Mouse (Mus musculus) common myeloid progenitor, adult 5-6 weeks (primary cell): ENCODE results near the gene Asnsd1. TPM values are rescaled to one million over a fixed set of nuclear protein-coding genes. Genes with fewer than 3 reads are reported as not detected.
"Not testable (repeated sequence)": the region's sequence is repeated elsewhere in the genome, so short reads cannot be mapped to it uniquely, and the experiment has no call there.

Experiments used
- ATAC-seq: replicated peaks from 2 replicates; pipeline ENCODE4 v1.8.0; 2016; ENCODE audit warnings: low read depth, mild to moderate bottlenecking, moderate TSS enrichment, inconsistent platforms; ENCODE audit not compliant: poor library complexity, severe bottlenecking
- total RNA-seq: library from RNA; stranded (forward); fragments of 200-1000, 187-1606 nt; gene quantifications from 2 replicates; pipeline ENCODE4 v1.2.3, GENCODE M21; 2017

The Asnsd1 gene
- 80.0 and 84.4 TPM in 2 replicates for total RNA-seq

DNA sequence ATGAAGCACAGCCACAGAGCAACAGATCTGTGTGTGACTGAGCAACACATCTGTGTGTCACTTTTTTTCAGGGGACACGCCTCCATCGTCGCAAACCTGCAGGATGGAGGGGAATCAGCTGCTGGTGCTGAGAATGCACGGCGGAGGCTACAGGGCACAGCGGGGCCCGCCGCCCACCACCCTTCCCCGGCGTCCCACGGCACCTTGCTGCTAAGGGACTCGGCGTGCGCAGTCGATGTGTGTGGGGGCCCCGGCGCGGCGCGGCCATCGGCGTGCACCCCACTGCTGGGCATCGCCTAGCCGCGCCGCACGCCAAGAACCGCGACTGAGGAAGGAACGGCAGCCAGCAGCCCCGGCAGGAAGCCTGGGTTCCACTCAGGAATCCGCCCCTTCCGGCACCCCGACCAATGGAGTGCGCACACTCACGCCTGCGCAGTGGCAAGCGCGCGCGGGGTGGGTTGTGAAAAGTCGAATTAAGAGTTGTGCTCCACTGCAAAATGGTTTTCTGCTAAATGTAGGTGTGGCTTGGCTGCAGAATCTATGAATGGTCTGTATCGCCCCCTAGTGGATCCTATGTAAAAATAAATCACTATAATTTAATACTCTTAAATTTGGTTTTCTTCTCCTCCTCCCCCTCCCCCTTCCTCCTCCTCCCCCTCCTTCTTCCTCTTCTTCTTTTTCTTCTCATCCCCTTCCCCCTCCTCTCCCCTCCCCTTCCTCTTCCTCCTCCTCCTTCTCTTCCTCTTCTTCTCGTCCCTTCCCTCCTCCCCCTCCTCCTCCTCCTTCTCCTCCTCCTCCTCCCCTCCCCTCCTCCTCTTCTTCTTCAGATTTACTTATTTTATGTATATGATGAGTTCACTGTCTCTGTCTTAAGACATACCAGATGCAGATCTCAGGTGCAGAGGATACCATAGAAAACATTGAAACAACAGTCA lies at the start of gene Asnsd1, which contains the start of the genes Asdurf and Gm28551:
Gene Asnsd1 (minus strand): TSS at position 426 of the 935 bp plus-strand sequence.
Gene Asdurf (minus strand): TSS at position 293 of the 935 bp plus-strand sequence.
Gene Gm28551 (minus strand): TSS at position 341 of the 935 bp plus-strand sequence.
- peak; percentile 100 for ATAC-seq

DNA sequence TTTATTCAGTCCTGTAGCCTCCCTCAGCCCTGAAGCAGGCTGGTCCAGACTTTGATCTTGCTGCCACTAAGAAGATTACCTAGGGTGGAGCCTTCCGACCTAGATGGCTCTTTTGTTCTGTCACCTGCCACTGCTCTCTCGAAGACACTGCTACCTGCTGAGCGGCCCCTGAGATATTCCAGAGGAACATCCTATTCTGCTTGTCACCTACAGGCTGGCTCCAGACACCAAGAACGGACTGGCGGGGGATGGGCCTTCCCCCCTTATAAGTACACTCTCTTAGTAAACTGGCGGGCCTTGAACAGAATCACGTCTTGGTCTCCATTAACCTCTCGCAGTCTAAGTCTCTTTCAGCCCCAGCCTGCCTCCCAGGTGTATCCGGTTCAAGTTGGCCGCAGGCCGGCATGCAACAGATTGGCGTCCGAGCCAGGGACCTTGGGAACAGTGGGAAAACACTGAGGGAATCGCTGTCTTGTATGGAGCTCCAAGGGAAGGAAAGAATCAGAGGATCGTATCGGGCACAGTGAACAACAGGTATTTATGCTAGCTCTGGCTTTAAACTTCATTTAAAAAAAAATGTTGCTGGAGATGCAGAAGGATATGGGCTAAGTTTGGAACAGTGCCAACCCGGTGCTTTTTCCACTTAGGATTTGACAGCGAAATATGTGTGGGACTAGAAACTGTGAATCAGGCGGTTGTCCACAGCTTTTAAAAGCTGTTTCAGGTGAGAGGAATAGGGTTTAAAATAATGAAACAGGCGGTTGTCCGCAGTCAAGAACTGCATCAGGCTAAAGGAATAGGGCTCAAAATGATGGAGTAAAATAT lies 41.6 kb upstream of the Asnsd1 start:
- ATAC-seq: not testable (repeated sequence)

DNA sequence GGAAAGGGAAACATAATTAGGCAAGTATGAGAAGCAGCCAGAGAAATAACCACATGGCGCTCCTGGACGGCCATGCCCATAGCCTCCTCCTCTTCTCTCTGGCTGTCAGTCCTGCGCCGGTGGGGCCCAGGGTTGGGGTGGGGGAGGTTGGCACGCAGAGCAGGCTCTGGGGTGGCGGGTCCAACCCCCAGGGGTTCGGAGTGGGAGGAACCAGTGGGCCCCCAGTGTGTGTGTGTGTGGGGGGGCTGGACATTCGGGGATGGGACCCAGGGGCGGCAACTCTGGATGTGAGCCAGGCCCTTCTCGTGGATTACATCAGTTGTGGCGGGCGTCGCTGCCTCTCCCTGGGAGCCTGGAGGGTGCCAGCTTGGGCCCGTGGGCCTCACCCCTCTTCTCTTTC lies 36.2 kb upstream of the Asnsd1 start:
- no peak for ATAC-seq

DNA sequence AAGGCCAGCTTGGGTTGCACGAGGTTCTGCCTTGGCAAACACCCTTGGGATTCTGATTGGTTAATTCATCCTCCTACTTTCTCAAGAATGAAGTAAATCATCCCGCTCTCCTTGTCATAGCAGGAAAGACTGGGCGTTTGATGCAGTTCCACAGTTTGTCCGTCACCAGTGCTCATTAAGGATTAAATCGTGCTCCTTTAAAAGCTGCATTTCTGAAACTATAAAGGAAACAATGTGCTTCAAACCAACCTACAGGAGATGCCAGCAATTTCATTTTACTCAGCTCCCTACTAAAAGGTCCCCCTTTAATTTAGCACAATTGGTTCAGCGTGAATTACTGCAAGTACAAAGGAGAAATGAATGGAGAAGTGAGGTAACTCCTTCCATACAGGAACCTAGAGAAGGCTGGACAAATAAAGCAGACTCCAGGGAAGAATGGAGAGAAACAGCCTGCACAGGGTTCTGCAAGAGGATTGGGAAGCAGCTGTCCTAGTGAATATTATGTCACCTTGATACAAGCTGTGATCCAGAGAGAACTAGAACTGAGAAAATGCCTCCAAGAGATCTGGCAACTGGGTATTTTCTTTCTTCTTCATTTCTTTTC lies 31.6 kb upstream of the Asnsd1 start:
- no peak for ATAC-seq

DNA sequence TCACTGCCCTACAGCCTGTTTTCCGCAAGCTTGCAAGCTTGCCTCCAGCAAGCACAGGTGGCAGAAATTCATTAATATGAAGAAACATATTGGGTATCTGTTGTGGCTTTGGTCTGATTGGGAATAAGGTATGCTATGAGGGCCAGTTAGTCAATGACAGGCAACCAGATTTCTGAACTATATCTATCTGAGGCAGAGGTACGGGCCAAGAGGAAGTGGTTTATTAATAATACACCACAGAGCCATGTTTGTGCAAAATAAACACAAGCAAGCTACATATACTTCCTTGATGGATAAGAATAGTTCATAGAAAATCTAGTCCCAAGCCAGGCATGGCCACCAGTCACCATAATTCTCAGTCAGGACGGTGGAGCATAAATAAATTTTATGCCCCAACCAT lies 25.2 kb upstream of the Asnsd1 start:
- ATAC-seq: no peak

DNA sequence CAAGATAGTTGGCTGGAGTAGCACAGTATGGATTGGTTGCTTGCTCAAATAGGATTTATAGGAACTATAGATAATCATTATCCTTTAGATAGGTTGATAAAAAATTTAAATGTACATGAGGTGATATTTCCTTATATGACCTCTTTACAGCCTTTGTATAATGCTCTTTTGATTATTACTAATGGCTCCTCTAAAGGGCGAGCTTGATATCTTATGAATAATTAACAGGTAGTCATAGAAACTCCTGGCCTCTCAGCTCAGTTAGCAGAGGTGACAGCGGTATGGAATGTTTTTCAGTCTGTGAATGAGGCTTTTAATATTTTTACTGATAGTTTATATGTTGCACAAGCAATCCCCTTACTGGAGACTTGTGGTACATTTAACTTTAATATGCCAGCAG lies 23.4 kb upstream of the Asnsd1 start:
- not testable (repeated sequence) for ATAC-seq

DNA sequence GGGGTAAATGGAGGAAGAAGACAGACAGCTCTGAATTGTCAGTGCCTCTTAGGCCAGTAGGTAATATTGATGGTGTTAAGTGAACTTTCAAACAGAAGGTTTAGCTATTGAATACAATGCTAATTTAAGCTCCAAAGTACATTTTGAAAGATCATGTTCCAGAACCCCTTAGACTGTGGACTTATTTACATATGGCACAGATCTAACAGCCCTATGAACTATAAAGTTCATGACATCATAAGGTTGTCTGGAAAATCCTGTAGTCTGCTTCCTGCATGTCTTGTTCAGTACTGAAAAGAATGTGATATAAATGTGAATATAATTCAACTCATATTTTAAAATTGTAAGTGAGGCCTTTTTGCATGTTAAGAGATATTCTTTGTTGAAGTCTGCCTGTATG lies 6.4 kb upstream of the Asnsd1 start:
- ATAC-seq: no peak

DNA sequence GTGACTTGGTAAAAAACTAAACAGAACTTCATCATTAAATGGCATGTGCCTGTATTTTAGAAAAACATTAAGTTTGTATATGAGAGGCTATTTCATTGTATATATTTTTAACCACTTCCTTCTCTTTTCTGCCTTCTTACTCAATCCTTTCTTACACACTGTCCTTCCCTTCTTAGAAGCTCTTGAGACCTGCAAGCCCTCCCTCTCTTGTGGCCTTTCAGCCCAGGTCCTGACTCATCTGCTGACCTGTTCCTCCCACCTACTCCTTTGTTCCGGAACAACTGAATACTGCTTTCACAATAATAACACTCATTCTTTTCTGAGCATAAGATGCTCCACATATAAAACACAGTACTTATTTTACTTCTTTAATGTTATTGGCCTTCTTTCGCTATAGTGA lies 11.5 kb downstream of the Asnsd1 start:
- 0 out of 2 replicates have a peak, but pooled peaks have one; percentile 52 for ATAC-seq

DNA sequence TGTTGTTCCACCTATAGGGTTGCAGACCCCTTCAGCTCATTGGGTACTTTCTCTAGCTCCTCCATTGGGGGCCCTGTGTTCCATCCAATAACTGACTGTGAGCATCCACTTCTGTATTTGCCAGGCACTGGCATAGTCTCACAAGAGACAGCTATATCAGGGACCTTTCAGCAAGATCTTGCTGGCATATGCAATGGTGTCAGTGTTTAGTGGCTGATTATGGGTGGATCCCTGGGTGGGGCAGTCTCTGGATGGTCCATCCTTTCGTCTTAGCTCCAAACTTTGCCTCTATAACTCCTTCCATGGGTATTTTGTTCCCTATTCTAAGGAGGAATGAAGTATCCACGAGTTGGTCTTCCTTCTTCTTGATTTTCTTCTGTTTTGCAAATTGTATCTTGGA lies 15.1 kb downstream of the Asnsd1 start:
- not testable (repeated sequence) for ATAC-seq

DNA sequence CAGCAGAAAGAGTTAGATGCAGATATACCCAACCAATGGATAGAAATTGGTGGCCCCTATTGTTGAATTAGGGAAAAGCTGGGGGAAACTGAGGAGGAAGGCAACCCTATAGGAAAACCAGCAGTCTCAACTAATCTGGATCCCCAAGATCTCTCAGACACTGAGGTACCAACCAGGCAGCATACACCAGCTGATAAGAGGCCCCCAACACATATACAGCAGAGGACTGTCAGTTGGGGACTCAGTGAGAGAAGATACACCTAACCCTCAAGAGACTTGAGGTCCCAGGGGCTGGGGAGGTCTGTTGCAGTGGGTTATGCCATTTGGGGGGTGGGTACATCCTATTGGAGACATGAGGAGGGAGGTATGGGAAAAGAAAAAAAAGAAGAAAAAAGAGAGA lies 17.1 kb downstream of the Asnsd1 start:
- ATAC-seq: no peak

DNA sequence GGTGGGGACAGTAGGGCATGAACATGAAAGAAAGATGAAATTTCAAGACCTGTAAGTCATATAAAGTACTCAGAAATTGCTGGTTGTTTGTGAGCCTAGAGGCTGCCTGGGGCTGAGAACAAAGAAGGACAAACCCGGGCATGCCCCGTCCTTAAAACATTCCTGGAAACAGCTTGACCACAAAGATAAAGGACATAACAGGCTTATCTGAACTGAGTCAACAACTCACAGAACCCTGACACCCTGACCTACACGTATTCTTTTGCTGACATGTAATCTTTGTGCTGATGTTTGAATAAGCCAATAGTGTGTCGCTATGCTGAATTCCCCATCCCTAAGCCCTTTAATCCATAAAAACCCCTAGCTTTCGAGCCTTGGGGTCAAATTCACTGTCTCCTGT lies 19.0 kb downstream of the Asnsd1 start:
- ATAC-seq: not testable (repeated sequence)

DNA sequence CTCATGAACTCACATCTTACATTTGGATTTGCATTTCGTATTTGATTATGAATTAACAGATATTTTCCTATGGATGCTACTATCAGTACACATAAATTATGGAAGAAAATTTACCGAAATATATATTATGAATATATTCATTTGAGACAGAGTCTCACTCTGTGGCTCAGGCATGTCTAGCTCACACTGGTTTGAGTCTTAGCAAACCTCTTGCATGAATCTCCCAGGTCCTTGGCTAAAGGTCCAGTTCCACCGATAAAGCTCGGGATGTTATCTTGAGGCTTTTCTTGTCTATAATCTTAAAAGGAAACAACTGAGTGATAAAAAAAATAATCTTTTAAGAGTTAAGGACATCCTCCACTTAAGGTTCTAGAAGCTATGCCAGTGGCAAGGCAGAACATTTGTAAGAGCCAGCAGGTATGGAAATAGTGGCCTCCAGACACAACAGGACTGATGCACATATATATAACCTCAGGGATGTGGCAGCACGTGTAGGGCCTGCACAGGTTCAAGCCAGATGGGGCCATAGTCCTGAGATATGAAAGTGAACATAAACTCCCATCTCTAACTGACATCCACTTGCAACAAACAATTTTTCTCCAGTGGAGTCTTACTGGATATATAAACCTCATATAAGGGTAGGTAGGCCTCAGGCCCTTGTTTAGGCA lies 27.6 kb downstream of the Asnsd1 start:
- no peak for ATAC-seq

DNA sequence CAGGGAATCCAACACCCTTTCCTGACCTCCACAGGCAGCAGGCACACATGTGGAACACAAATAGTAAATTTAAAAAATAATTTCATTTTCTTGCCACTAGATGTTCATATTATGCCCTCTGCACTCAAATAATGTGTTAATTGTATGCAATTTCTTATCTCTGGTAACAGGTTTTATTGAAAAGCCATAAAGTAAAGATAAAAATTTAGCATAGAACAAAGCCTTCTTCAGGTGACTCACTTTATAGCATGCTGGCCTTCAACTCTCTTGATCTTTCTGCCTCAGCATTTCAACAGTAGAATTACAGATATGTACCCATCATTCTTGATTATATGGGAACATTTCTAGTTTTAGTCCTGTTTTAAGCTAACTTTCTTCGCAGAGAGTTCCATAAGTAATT lies 28.3 kb downstream of the Asnsd1 start:
- ATAC-seq: no peak

DNA sequence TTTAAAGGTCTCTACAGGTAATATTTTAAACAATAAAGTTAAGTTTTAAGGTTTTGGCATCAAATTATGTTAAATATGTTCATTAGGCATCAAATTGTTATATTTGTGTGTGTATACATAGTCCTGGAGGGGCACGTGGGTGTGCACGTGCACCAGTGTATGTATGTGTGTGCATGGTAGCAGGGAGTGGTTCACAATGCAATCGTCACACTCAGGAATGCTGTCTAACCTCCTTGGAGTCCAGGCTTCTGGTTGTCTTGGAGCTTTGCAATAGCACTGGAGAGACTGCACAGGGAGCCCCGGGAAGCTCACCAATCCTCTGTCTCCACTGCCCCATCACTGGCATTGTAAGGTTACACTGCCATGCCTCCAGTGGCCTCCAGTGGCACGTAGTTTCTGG lies 29.3 kb downstream of the Asnsd1 start:
- no peak for ATAC-seq

DNA sequence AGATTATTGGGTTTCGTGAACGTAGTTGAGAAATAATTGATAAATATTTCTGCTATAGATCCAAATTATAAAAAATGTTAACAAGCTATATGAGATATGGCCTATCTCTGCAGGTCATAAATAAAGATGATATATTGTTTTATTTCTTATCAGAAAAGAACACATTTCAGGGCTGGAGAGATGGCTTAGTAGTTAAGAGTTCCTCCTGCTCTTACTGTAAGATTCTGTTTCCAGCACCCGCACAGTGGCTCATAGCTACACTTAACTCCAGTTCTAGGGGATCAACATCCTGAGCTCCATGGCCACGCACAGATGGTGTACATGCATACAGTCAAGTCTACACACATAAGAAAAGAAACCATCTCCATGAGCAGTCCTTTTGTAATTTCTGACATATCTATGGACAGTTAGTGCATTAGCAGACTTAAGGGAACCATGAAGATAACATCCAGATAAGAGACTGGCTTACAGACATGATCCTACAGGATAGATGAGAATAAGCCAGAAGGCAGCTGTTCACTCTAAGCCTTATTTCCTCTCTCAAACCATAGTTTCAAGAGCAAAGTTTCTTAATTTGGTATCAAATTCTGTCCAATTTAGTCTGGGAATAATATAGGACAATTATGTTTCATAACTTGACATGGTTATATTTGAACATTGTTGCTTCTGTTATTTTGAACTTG lies 30.7 kb downstream of the Asnsd1 start:
- no peak for ATAC-seq

DNA sequence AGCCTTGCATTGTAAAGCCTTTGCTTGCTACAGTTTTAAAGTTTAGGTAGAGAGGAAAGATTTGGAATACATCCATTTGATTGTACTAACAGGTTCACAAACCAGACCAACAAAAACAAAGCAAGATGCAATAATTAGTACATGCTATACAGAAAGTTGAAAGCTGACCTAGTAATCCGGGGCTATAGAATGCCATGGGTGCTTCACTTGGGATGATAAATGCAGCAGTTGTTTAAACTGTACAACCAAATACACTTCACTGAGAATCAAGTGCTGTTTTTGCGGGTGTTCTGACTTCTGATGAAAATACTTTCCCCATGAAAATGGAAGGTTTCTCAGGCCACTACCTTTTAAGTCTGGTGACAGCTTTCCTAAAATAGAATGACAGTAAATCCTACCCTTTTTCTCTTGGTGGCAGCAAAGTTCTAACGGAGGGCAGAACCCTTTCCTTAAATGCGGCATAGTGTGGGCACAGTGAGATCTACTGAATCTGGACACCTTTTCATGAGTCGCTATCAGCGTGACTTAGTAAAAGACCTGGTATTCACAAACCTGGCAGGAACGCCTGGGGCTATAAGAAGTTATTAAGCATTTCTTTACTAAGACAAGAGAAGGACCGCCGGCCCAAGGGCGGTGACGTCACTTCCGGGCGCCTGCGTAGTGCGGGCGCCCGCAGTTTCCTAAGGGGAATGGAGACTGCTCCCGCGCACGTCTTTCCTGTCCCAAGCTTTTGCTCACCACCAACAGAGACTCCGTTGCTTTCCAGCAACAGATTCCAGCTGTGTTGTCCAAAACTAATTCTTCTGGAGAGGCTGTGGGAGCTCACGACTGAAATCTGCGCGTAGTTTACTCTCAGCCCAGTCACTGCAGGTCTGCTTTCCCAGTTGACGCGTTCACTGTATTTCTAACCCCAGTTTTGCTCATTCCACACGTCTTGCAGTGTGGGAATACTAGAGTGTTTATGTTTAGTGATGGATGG lies 39.3 kb downstream of the Asnsd1 start, which contains the start of gene Osgepl1:
Gene Osgepl1 (plus strand): TSS at position 636 of the 979 bp plus-strand sequence.
- peak; percentile 97 for ATAC-seq

DNA sequence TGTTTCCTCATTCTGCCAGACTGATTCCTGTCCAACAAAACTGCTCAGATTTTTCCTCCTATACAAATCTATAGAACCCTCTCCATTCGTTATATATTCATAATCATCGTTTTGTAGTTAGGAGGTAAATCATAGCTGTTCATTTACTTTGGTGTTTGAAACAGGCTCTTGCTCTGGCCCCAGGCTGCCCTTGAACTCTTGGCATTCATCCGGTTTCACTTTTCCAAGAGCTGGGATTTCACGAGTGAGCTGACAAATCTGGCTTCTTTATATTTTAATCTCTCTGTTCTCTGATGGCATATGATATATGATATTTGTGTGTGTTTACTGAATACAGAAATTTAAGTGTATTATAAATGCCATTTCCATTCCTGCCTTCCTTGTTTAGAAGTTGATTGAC lies 52.0 kb downstream of the Asnsd1 start:
- no peak for ATAC-seq
